Mouse (Mus musculus) layer of hippocampus, adult 2 months (tissue): Measurements from ENCODE around the gene Gm8879. TPM values are rescaled to one million over a fixed set of nuclear protein-coding genes. Genes with fewer than 3 reads are reported as not detected.
A peak's percentile ranks its signal among the peaks of the same experiment; 100 is the strongest.
"Not testable (repeated sequence)": the region's sequence is repeated elsewhere in the genome, so short reads cannot be mapped to it uniquely, and the experiment has no call there.

ENCODE experiments used
- DNase-seq, 2 experiments: peaks; one replicate each; pipeline ENCODE4 v3.0.0; 2022; ENCODE audit warnings: low spot score in 2 of 2
- H3K27ac ChIP-seq: fragments of 200-600 bp; 2 replicates; pipeline ENCODE4 v1.8.1; 2022
- H3K4me3 ChIP-seq: fragments of 200-600 bp; 2 replicates; pipeline ENCODE4 v1.8.1; 2022; ENCODE audit warnings: mild to moderate bottlenecking
- long read RNA-seq, 2 experiments: library from polyadenylated mRNA; stranded (forward); transcript quantifications; one replicate each; pipeline ENCODE4 v2.0.0; 2021; ENCODE audit warnings: borderline mapping rate in 2 of 2
- total RNA-seq, 2 experiments: library from RNA; stranded (reverse); gene quantifications; 2 replicates each; pipeline ENCODE4 v1.2.3; 2021

Gene Gm8879
- total RNA-seq: not detected
- long read RNA-seq, experiment 1: 0 reads
- long read RNA-seq, experiment 2: 0 reads

GRCm38 (mm10) chr5:11127334-11127733 is at the start of gene Gm8879:
Gene Gm8879, plus strand, starts transcription at chr5:11127634.
- not testable (repeated sequence) for DNase-seq, H3K27ac ChIP-seq, H3K4me3 ChIP-seq

GRCm38 (mm10) chr5:11138031-11138430 is 10.6 kb downstream of the Gm8879 start:
- H3K4me3 ChIP-seq, H3K27ac ChIP-seq: not testable (repeated sequence)
- DNase-seq: peak in 1 of 2 experiments; percentile 0

Other genes with a start within 250 kb of the Gm8879 start
- not detected for gene Gm8871, start 179.8 kb upstream of the Gm8879 start, total RNA-seq
- gene Gm8857, start 179.8 kb upstream of the Gm8879 start, total RNA-seq: not detected
- gene Gm5861, start 55.4 kb downstream of the Gm8879 start, total RNA-seq: not detected
- not detected for gene Gm8890, start 128.4 kb downstream of the Gm8879 start, total RNA-seq
- gene Speer1, start 213.9 kb downstream of the Gm8879 start, total RNA-seq: not detected